Mouse (Mus musculus) intestine, postnatal 0 days (tissue): ENCODE measurements at regions not wholly inside any gene's neighbourhood (a gene's known extent, or its start where the extent isn't known, plus 50 kb on each side); places are given as distances from the start of the nearest gene placed in this dataset.

Source experiments
- ATAC-seq: fragments of 200-750 bp; cut with Nextera tagmentation; 2 replicates; pipeline ENCODE4 v1.8.0; 2017; ENCODE audit warnings: mild to moderate bottlenecking, moderate TSS enrichment, moderate library complexity
- H3K27ac ChIP-seq: fragments of 300-500 bp; sonication (generic); 2 replicates; pipeline ENCODE4 v1.5.1; 2014; ENCODE audit warnings: mild to moderate bottlenecking, low read depth, low read length, moderate library complexity
- H3K27me3 ChIP-seq: fragments of 300-500 bp; sonication (generic); replicated peaks from 2 replicates; pipeline ENCODE4 v1.6.1; 2014; ENCODE audit warnings: low read length, mixed read lengths; ENCODE audit not compliant: control insufficient read depth, insufficient read depth
- H3K36me3 ChIP-seq: fragments of 300-500 bp; sonication (generic); 2 replicates; pipeline ENCODE4 v1.6.1; 2014; ENCODE audit warnings: mild to moderate bottlenecking, moderate library complexity; ENCODE audit not compliant: control insufficient read depth, insufficient read depth
- H3K4me1 ChIP-seq: fragments of 300-500 bp; sonication (generic); replicated peaks from 2 replicates; pipeline ENCODE4 v1.6.1; 2014; ENCODE audit warnings: antibody characterized with exemption, low read length, mixed read lengths; ENCODE audit not compliant: control insufficient read depth, insufficient read depth
- H3K4me2 ChIP-seq: fragments of 300-500 bp; sonication (generic); replicated peaks from 2 replicates; pipeline ENCODE4 v1.6.1; 2014; ENCODE audit warnings: low read depth, mild to moderate bottlenecking, moderate library complexity
- H3K4me3 ChIP-seq: fragments of 300-500 bp; sonication (generic); 2 replicates; pipeline ENCODE4 v1.5.1; 2014; ENCODE audit warnings: low read depth, low read length
- H3K9ac ChIP-seq: fragments of 300-500 bp; sonication (generic); 2 replicates; pipeline ENCODE4 v1.6.1; 2014; ENCODE audit warnings: mild to moderate bottlenecking, low read depth, low read length
- H3K9me3 ChIP-seq: fragments of 300-500 bp; sonication (generic); 2 replicates; pipeline ENCODE4 v1.6.1; 2016; ENCODE audit warnings: mixed run types; ENCODE audit not compliant: control insufficient read depth
- CTCF ChIP-seq: sonication (generic); IDR thresholded peaks from 2 replicates; pipeline ENCODE4 v1.5.1; 2016; ENCODE audit warnings: low read depth, mild to moderate bottlenecking, control low read depth, antibody characterized with exemption, moderate library complexity
- WGBS: fragments of 180-500 bp; shearing (Covaris S2); extraction: QIAGEN DNeasy Blood & Tissue Kit; methylation state at CpG from one replicate; pipeline ENCODE4 v1.1.7; 2014; 5-methylcytosine and 5-hydroxymethylcytosine counted together

GRCm38 (mm10) chr17:80813194-80813593, 84.9 kb upstream of the Map4k3 start:
- no peak overlapping the region for H3K4me3 ChIP-seq
- H3K9ac ChIP-seq = no peak overlapping the region
- no peak for ATAC-seq
- H3K4me2 ChIP-seq = no peak overlapping the region
- no peaks in the 10 kb centered on the region for H3K4me1 ChIP-seq
- no peaks in the 10 kb centered on the region for H3K9me3 ChIP-seq
- H3K27me3 ChIP-seq = no peaks in the 10 kb centered on the region
- 42% methylated on average over 10 of the region's 10 CpGs for WGBS
- no peaks in the 10 kb centered on the region for H3K36me3 ChIP-seq
- TF ChIP-seq CTCF = 0 out of 2 replicates have a peak, but pooled peaks have one; percentile 21
- H3K27ac ChIP-seq = no peak overlapping the region

GRCm38 (mm10) chr17:80809275-80809674, 81.0 kb upstream of the Map4k3 start:
- WGBS = 93% methylated on average over 5 of the region's 5 CpGs
- Histone ChIP-seq H3K36me3 (no peaks in the 10 kb centered on the region), H3K27ac (no peak overlapping the region), H3K9me3 (no peaks in the 10 kb centered on the region), H3K4me2 (no peak overlapping the region), H3K27me3 (no peaks in the 10 kb centered on the region), H3K9ac (no peak overlapping the region), H3K4me1 (no peaks in the 10 kb centered on the region), H3K4me3 (no peak overlapping the region)
- TF ChIP-seq CTCF = no peak
- ATAC-seq = no peak

GRCm38 (mm10) chr17:80808069-80808468, 79.8 kb upstream of the Map4k3 start:
- TF ChIP-seq CTCF = no peak
- Histone ChIP-seq H3K4me1 (no peaks in the 10 kb centered on the region), H3K4me3 (no peak overlapping the region), H3K9ac (no peak overlapping the region), H3K4me2 (no peak overlapping the region), H3K27ac (no peak overlapping the region), H3K27me3 (no peaks in the 10 kb centered on the region), H3K36me3 (no peaks in the 10 kb centered on the region), H3K9me3 (no peaks in the 10 kb centered on the region)
- 53% methylated on average over 10 of the region's 10 CpGs for WGBS
- ATAC-seq = no peak

- no peaks in the 10 kb centered on the region for H3K27me3 ChIP-seq
These were observed 75.2 kb upstream of the Map4k3 start for GRCm38 (mm10) chr17:80803361-80803915.

GRCm38 (mm10) chr17:80802622-80803021, 74.3 kb upstream of the Map4k3 start:
- TF ChIP-seq CTCF = no peak
- 54% methylated on average over 10 of the region's 10 CpGs for WGBS
- no peak overlapping the region for H3K4me2 ChIP-seq
- H3K9ac ChIP-seq = no peak overlapping the region
- no peaks in the 10 kb centered on the region for H3K9me3 ChIP-seq
- 0 out of 2 replicates have a peak overlapping the region, but pooled peaks have one; percentile 60 for H3K27ac ChIP-seq
- H3K27me3 ChIP-seq = no peaks in the 10 kb centered on the region
- no peaks in the 10 kb centered on the region for H3K4me1 ChIP-seq
- no peak overlapping the region for H3K4me3 ChIP-seq
- no peak for ATAC-seq
- no peaks in the 10 kb centered on the region for H3K36me3 ChIP-seq

More at GRCm38 (mm10) chr17:80803361-80803915, 75.2 kb upstream of the Map4k3 start:
- Histone ChIP-seq H3K4me3 (no peak overlapping the region), H3K27ac (no peak overlapping the region), H3K4me1 (no peaks in the 10 kb centered on the region), H3K4me2 (no peak overlapping the region), H3K36me3 (no peaks in the 10 kb centered on the region), H3K9me3 (no peaks in the 10 kb centered on the region), H3K9ac (no peak overlapping the region)
- 72% methylated on average over 8 of the region's 8 CpGs for WGBS
- ATAC-seq = no peak
- no peak for TF ChIP-seq CTCF

- Histone ChIP-seq H3K27me3 (no peaks in the 10 kb centered on the region), H3K9ac (no peak overlapping the region), H3K9me3 (no peaks in the 10 kb centered on the region), H3K4me2 (no peak overlapping the region), H3K36me3 (no peaks in the 10 kb centered on the region), H3K4me3 (no peak overlapping the region), H3K4me1 (no peaks in the 10 kb centered on the region), H3K27ac (peak overlapping the region; percentile 60)
- no peak for ATAC-seq
- no peak for TF ChIP-seq CTCF
- WGBS = 30% methylated on average over 8 of the region's 8 CpGs
These were observed 73.7 kb upstream of the Map4k3 start for GRCm38 (mm10) chr17:80801991-80802390.
